Mouse (Mus musculus): ENCODE measurements around the gene Fyn.

Gene Fyn

GRCm38 (mm10) chr10:39471040-39471713 lies 102.5 kb downstream of the Fyn start:
- ATAC-seq (ENCODE audit: low TSS enrichment) = peak; percentile 55

- peak; percentile 56 for ATAC-seq (ENCODE audit: low TSS enrichment)
These were observed 103.3 kb downstream of the Fyn start for GRCm38 (mm10) chr10:39471714-39472531.

DNA sequence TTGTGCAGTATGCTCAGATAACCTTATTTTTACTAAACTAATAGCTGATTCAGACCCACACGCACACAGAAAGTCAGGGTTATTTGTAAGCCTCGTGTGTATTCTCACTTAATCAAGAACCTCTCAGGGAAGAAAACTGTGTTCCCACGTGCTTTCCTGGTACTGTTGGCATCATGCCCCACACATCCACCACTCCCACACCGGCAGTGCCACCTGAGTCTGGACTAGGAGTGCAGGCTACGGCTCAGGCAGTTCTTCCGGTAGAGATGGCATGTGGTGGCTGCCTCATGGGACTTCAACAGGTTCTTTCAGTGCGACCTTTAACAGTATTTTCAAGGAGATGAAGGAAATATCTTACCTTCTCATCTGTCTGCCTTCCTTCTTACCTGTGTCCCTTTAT lies 104.3 kb downstream of the Fyn start:
- no peak for ATAC-seq (ENCODE audit: low TSS enrichment)

- no peak for ATAC-seq (ENCODE audit: low TSS enrichment)
These were observed 110.7 kb downstream of the Fyn start for GRCm38 (mm10) chr10:39479361-39479760.

DNA sequence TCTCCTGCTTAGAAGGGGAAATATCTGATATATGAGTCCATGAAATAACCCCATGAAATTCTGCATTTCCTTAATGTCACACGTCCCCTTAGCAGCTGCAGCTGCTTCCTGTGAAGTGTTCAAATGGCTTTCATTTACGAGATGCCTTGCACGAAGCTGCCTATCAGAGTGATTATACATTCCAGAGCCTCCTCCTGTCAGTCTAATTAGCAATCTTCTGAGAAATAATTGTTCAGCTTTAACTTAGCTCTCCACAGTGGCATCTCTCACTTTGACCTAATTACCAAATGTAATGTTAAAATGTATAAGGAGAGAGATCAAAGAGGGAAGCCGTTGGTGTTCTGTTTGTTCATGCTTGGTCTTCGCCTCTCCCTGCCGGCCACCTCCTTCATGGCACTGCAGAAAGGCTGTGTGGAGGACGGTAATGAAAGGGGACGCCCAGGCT lies 115.7 kb downstream of the Fyn start:
- ATAC-seq (ENCODE audit: low TSS enrichment) = 0 out of 2 replicates have a peak, but pooled peaks have one; percentile 11

DNA sequence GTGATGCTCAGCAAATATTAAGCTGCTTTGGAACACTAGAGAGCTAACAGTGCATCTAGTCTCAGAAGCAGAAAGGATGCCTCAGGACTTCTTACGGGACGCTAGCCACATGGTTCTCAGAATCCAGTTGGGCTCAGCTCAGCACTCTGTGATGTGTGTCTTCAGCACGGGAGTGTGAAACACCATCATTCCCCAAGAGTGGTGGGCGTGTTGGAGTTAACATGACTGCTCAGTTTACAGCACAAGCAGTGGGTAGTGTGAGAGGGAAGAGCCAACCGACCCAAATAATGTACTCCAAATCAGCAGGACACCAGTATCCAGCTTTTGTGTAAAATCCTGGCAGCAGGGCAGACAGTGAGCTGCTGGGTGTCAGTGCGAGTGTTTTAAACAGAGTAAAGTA lies 116.2 kb downstream of the Fyn start:
- ATAC-seq (ENCODE audit: low TSS enrichment) = peak; percentile 93

GRCm38 (mm10) chr10:39485939-39486338 lies 117.3 kb downstream of the Fyn start:
- ATAC-seq (ENCODE audit: low TSS enrichment) = no peak

DNA sequence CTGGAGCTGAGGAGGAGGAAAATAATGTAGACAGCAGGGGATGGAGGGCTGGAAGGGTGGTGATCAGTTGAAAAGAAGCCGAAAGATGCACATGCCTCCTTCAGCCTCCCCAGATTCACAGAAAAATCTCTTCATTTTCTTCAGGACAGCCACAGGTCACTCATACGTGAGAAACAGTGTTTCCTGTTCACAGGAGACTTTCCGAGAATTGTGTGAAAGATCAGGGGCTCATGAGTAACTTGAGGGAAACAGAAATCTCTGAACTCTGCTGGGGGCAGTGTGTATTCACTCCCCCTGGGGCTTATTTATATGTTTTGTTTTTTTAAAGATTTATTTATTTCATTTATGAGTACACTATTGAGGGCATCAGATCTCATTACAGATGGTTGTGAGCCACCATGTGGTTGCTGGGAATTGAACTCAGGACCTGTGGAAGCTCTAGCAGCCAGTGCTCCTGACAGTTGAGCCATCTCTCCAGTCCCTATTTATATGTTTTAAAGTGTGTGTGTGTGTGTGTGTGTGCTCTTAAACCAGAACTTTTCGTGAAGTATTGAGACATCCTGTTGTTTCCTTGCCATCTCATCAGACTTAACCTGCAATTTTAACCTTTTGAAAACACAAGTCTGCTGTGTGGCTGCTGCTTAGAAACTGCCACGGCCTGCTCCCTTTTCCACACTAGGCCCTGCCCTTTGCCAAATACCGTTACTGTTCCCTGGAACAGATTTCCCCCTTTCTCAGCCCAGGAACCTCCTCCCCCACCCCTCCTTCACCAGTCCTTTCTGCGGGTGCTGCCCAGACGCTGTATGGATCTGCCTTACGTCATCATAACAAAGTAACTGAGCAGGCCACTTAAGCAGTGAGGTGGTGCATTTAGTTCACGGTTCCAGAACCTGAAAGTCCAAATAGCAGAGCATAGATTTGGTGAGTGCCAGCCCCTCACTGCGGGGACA lies 118.1 kb downstream of the Fyn start:
- ATAC-seq (ENCODE audit: low TSS enrichment) = no peak

DNA sequence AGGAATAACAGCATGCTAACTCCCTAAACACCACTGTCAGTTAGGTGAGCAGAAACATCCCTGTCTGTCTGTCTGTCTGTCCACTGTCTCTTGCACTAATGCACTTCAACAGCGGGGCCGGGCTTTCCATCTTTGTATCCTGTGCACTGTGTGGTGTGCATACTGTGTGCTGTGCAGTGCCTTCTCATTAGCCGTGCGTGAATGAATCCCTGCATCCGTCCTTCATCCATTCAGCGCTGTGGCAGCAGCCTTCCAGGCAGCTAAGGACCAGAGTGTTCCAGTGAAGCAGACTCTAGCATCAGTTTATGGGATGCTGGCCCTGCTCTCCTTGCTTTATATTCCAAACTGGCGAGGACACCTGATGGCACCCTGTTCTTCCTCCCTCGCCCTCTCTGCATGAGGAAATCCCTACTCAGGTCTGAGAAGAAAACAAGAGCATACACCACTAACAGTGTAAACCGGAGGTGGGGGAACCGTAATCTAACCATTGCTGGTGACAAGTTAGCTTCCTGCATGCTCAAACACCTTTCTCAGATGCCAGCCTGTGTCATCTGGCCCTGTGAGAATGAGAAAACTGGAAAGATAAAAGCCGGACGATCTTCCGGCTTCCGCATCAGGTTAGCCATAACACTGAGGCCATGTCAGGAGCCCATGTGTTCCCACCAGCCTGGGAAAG lies 119.2 kb downstream of the Fyn start:
- ATAC-seq (ENCODE audit: low TSS enrichment) = no peak

- ATAC-seq (ENCODE audit: low TSS enrichment) = no peak
These were observed 119.9 kb downstream of the Fyn start for GRCm38 (mm10) chr10:39488542-39488941.

DNA sequence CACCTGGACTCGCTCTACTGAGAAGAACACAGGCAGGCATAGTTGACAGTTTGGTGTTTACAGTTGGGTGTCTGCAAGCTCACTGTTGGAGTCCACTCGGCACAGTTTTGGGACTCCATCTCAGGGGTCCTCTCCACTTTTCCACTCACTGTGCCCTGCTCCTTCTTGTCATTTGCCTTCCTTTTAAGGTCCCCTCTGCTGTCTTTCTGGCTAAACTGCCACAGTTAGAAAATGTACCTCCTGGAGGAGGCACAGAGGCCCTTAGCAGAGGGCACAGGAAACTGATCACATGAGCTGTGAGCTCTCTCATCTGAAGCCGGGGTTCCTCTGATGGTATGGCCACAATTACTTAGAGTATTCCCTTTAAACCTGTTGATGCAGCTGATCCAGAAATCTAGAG lies 120.3 kb downstream of the Fyn start:
- ATAC-seq (ENCODE audit: low TSS enrichment) = no peak

DNA sequence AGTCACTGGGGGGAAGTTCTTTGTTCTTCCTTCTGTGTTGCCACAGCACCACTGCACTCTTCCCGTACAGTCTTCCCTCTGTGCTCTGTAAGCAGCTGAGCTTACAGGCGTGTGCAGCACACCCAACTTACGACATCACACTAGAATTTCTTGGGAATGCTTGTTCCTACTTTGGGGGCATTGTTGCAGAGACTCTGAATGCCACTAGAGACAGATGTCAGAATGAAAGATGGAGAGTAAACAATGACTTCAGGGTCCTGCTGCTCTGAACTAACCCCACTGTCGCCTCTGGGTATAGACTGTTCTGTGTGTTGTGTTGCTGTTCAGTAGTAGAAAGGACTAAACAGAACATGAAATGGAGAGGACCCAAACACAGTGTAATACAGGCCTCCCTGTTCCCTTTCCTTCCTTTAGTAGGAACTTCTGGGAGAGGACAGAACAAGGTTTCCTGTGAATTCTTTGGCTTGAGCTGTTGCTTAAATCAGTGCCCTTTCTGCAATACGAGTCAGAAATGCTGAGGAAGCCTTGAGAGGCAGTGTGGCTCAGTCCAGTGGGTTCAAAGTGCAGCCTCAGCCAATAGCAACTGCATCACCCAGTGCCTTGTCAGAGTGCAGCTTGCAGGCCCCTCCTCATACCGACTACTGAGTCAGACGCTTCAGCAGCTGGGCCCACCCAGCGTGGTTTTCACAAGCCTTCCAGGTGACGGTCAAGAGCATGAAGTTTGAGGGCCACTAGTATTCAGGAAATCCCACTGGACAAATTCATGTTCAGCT lies 121.9 kb downstream of the Fyn start:
- no peak for ATAC-seq (ENCODE audit: low TSS enrichment)

GRCm38 (mm10) chr10:39492146-39492545 lies 123.5 kb downstream of the Fyn start:
- ATAC-seq (ENCODE audit: low TSS enrichment) = no peak

DNA sequence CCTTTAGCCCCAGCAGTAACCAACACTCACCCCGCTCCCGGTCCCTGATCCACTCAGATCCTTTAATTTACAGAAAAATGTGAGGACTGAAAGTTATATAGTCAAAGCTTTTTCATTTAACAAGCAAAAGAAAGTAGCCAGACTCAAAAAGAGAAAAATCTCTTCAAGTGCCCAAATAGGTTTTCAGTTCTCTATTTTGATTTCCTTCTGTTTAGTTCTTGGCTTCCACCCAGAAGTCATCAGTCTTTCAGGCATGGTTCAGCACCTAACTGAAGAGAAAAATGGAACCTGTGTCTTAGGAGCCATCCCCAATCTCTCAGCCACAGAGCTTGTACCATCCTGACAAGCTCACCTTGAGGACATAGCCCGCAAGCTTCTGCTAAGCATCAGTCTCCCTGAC lies 124.4 kb downstream of the Fyn start:
- ATAC-seq (ENCODE audit: low TSS enrichment) = no peak

DNA sequence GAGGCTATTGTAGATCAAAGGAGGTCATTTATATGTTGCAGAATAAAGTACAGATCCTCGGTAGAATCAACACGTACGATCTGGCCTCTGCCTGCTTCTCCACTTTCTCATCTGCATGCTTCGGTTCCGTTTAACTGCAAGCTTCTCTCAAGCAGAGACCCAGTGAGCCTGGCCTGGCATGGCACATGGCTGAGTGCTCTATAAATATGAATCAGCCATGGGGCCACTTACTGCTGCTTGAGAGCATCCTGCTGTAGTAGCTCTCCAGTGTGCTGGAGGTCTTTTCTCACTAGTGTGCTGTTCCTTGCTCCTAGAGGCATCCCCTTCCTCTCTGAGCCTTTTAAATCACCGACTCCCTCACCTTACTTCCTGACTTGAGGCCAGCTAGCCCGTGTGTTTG lies 130.0 kb downstream of the Fyn start:
- ATAC-seq (ENCODE audit: low TSS enrichment) = no peak

GRCm38 (mm10) chr10:39501571-39501970 lies 132.9 kb downstream of the Fyn start:
- ATAC-seq (ENCODE audit: low TSS enrichment) = peak; percentile 22; the same call in 1 of the 2 replicates

DNA sequence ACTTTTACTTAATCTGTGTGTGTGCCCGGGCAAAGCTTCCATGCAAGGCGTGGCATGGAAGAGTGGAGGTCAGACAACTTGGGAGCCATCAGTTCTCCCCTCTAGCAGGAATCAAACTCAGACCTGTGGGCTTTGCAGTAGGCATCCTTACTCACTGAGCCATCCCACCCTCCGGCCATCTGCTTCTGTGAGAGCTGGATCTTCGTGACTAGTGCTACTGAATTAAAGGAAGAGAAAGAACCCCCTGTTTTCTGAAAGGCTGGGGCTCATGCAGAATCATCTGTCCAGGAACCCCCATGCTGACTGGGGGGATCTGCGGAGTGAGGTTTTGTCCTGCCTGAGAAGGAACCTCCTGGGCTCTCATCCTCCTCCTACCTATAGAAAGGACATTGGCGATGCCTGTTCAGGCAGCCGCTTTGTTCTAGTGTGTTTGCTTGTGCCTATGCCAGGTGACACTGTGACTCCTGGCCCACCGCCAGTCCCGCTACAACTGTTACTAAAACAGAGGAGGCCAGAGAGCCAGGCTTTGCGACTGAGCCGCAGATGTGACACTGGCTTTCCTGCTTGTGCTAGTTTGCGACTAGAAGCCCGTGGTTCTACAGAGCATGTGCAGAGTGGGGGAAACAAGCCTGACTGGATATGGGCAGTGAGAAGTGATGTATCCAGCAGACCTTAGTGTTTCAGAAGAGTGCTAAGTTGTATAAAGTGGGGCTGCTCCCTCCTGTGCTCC lies 133.5 kb downstream of the Fyn start:
- ATAC-seq (ENCODE audit: low TSS enrichment) = no peak

GRCm38 (mm10) chr10:39503331-39503730 lies 134.7 kb downstream of the Fyn start:
- no peak for ATAC-seq (ENCODE audit: low TSS enrichment)

- ATAC-seq (ENCODE audit: low TSS enrichment) = no peak
These were observed 136.4 kb downstream of the Fyn start for GRCm38 (mm10) chr10:39505007-39505406.

- ATAC-seq (ENCODE audit: low TSS enrichment) = peak; percentile 17; the same call in 1 of the 2 replicates
These were observed 137.0 kb downstream of the Fyn start for GRCm38 (mm10) chr10:39505621-39506020.

Data from frontal cortex, adult (tissue).